Mouse (Mus musculus): Measurements from ENCODE around the gene Ddx54.

DNA sequence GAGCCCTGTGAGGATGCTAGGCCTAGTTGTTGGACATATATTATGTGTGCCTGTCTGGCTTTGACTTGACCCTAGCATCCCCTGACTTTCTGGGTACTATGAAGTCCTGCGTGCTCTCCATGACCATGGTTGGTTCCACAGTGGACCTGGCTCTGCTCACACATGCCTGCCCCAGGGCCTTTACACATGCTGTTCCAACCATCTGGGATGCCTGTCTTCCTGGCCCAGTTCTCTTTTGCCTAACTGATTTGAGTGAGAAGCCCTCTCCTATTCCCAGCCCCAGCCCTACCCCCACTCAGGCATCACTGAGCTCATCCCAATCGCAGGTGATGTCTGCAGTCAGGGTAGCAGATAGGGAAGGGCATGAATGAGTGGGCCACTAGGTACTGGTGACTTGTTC lies 41.3 kb downstream of the Ddx54 start:
- TF ChIP-seq CTCF (IDR thresholded peaks at IDR 0.05; ENCODE audit: extremely low read depth, insufficient read length, insufficient replicate concordance, low read depth, low read length) (no peak), POLR2A (IDR thresholded peaks at IDR 0.05; ENCODE audit: low read depth, low read length) (no peak)

Measured in small intestine, adult 2 months (tissue).